Mouse (Mus musculus) heart, postnatal 36 days (tissue): ENCODE measurements at regions not wholly inside any gene's neighbourhood (a gene's known extent, or its start where the extent isn't known, plus 50 kb on each side); places are given as distances from the start of the nearest gene placed in this dataset.

Experiments
- DNase-seq, 2 experiments: peaks; one replicate each; pipeline ENCODE4 v3.0.0; 2021 to 2022
- intact Hi-C: fragments of 180-260 bp; cut with DNase I; formaldehyde crosslinking; loops from one replicate; pipeline ENCODE4 v1.15.1; 2025

- intact Hi-C loops, result no loop called here
- DNase-seq, result peak in 1 of 2 experiments; percentile 45
Observed at GRCm38 (mm10) chr5:118421884-118422821, 138.3 kb upstream of the Med13l start.

GRCm38 (mm10) chr5:118424177-118424576 lies 136.3 kb upstream of the Med13l start:
- intact Hi-C loops, result loop anchor here (2.0 kb wide), 2 partner anchors 35 to 37 kb away; no protein-coding TSS in a partner anchor
- DNase-seq, result no peak

DNA sequence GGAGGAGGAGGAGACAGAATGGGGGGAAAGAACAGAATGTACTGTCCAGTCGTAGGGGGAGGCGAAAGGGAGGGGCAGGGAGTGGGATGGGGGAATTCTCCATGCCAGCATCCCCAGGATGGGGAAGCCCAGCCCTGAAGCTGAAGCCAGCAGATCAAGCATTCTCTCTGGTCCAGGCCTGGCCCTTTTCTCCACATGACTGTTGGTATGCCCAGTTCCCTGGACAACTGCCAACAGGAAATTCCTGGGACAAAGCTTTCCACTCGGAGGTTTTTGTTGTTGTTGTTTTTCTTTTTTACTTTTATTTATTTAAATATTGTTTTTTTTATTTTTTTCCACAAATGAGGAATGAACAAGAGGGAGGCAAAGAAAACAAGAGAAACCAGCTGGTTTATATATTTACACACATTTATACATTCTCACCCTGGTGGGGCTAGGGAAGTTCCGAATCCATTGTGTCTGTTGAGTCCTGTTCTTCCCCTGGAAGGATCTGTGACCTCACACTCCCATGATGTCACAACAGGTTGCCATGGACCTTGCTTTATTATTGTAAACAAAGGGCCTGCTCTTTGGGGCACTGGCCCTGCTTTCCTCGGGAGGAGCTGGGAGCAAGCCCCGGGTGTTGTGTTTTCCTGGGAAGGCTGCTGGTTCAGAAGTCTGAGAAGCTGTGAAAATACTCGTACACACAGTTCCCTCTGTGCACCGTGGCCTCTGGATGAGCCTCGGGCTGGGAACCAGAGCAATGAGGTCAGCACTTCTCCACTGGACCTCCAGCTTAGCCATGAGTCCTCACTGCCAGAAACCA lies 135.5 kb upstream of the Med13l start:
- intact Hi-C loops, result loop anchor here (2.0 kb wide), 2 partner anchors 34 to 38 kb away; no protein-coding TSS in a partner anchor

DNA sequence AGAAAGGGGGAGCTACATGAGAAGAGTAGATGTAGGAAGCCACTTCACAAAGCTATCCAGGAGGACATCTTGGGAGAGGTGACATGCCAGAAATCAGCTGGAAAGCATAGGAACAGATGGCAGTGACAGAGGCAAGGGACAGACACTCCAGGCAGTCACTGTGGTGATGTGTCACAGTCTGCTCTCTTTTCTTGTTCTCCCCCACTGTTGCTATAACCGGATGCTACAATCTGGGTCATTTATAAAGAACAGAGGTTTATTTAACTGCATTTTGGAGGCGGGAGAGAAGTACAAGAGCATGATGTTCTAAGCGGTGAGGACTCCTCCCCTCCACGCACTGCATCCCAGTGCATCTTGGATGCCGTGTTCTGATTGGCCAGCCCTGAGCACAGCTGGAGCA lies 133.8 kb upstream of the Med13l start:
- intact Hi-C loops, result no loop called here
- no peak for DNase-seq

More for the DNA sequence above, 135.5 kb upstream of the Med13l start:
- peak; percentile 69 to 76 for DNase-seq

GRCm38 (mm10) chr5:118428323-118429095 lies 132.0 kb upstream of the Med13l start:
- DNase-seq, result no peak
- intact Hi-C loops, result no loop called here

GRCm38 (mm10) chr5:118433599-118433998 lies 126.9 kb upstream of the Med13l start:
- no peak for DNase-seq
- intact Hi-C loops, result no loop called here

DNA sequence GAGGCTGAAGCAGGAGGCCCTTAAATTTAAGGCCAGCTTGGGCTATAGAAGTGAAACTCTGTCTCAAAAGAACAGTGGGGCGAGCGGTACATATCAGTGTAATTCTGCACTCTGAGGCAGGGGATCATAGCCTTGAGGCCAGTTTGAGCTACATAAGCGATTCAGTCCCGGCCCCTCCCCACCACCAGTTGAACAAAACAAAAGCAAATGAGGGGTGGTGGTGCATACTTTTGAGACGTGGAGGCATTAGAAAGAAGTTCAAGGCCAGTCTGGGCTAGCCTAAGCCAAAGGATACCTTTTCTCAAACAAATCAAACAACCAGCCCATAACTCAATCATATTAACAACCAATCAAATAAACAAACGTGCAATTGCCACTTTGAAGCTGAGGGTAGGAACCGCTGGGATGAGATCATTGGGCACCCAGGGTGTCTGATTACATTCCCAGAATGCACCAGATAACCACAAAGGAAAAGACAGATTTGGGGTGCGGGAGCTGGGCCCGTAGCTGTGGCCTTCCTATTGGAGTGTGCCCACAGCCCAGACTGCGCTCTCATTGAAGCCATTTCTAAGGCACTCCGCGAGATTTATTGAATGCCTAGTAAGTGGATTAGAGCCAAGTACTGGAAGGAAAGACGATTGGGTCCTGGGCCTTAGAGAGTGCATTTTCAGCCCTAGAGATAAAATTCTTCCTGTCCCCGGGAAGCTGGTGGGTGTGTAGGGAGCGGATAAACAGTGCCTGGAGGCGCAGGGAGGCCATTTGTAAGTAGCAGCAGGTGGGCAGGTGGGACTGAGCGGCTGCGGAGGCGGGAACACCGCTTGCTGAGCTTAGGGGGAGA lies 125.5 kb upstream of the Med13l start:
- intact Hi-C loops, result no loop called here
- no peak for DNase-seq

GRCm38 (mm10) chr5:118435556-118435950 lies 124.9 kb upstream of the Med13l start:
- intact Hi-C loops, result no loop called here
- DNase-seq, result no peak

GRCm38 (mm10) chr5:118436035-118436434 lies 124.4 kb upstream of the Med13l start:
- no peak for DNase-seq
- intact Hi-C loops, result no loop called here

GRCm38 (mm10) chr5:118436474-118437306 lies 123.8 kb upstream of the Med13l start:
- intact Hi-C loops, result no loop called here
- no peak for DNase-seq

GRCm38 (mm10) chr5:118437307-118437610 lies 123.2 kb upstream of the Med13l start:
- intact Hi-C loops, result no loop called here
- no peak for DNase-seq

GRCm38 (mm10) chr5:118438016-118438415 lies 122.5 kb upstream of the Med13l start:
- intact Hi-C loops, result no loop called here

GRCm38 (mm10) chr5:118444538-118445251 lies 115.8 kb upstream of the Med13l start:
- DNase-seq, result no peak
- intact Hi-C loops, result no loop called here

More at GRCm38 (mm10) chr5:118438016-118438415, 122.5 kb upstream of the Med13l start:
- DNase-seq, result no peak

GRCm38 (mm10) chr5:118445252-118445987 lies 115.1 kb upstream of the Med13l start:
- DNase-seq, result no peak
- intact Hi-C loops, result no loop called here

- intact Hi-C loops, result no loop called here
- no peak for DNase-seq
Observed at GRCm38 (mm10) chr5:118445988-118446280, 114.5 kb upstream of the Med13l start.

GRCm38 (mm10) chr5:118446878-118447277 lies 113.6 kb upstream of the Med13l start:
- DNase-seq, result no peak
- intact Hi-C loops, result no loop called here

DNA sequence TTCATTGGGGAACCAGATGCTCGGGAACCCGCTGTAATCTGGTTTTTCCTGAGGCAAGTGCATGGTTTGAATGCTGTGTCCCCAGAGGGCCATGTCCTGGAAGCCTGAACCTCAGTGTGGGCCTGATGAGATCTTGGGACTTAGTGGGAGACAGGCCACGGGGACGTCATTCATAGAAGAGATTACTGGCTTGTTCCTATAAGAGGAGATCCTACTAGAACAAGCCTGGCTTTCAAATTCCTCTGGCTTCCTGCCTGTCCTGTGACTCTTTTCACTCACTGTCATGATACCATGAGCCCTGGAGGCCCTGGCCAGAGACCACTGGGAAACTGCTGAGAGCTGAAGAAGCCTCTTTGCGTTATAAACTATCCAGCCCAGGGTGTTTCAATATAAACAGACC lies 113.1 kb upstream of the Med13l start:
- DNase-seq, result peak in 1 of 2 experiments; percentile 39
- intact Hi-C loops, result no loop called here
